In the genomic region with DNA sequence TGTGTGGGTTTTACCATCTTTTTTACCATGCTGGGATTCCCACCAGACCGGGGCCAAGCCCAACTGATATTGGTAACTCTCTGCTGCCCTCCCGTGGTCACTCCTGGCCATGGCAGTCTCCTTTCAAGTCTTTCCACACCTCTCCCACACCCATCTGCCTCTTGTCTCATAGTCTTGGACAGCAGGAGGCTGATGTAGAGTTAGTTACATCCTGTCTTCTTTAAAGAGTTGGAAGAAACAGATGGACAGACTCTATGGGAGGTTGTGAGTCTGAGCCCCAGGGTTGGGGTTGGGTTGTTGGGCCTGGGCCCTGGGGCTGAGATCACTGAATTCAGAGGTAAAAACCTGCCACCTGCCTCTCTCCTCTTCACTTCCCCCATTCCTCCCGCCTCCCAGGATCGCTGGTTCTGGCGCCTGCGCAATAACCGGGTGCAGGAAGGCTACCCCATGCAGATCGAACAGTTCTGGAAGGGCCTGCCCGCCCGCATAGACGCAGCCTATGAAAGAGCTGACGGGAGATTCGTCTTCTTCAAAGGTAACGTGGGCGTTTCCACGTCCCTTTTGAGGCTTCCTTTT, we compare ENCODE assay signal across 9 mouse cellular contexts. TPM values are rescaled to one million over a fixed set of nuclear protein-coding genes. Genes with fewer than 3 reads are reported as not detected.
A peak's percentile ranks its signal among the peaks of the same experiment; 100 is the strongest.
DNase-seq lines count a peak whose midpoint lies in the region; ATAC-seq lines count a peak whose summit lies in the region.
"Had no signal": no experiment of that assay in that cellular context is flagged by ENCODE, and none has a peak within 500 bp of the region (broad histone marks: within the 10 kb centered on the region; RNA-seq: fewer than 3 reads in every experiment).

No protein-coding gene starts in this region.

- H3K4me1 ChIP-seq in hindbrain, embryonic 14.5 days (replicated peaks; ENCODE audit: control insufficient read depth, insufficient read depth, low read length), result no peaks in the 10 kb centered on the region
- H3K4me1 ChIP-seq in hindbrain, embryonic 13.5 days (replicated peaks), result peaks cover 6% of the 10 kb centered on the region; the same call in 1 of the 2 replicates

- H3K4me3 ChIP-seq in hindbrain, embryonic 14.5 days (replicated peaks; ENCODE audit: low read length), result no peak overlapping the region
- no peak overlapping the region for H3K4me3 ChIP-seq in hindbrain, embryonic 13.5 days
- H3K4me3 ChIP-seq: neural tube, embryonic 12.5 days had no signal

- peak; percentile 79 for DNase-seq in hindbrain, embryonic 14.5 days (ENCODE audit: low spot score)
- DNase-seq in adipocyte (ENCODE audit: low spot score), result peak; percentile 70
- DNase-seq in embryo, embryonic 10 days (ENCODE audit: low spot score), result peak; percentile 90
- DNase-seq in layer of hippocampus, postnatal 36 days, result peak; percentile 83 to 84
- DNase-seq in spleen, postnatal 36 days (ENCODE audit: low spot score in 2 of 2), result peak; percentile 51 to 67

- peaks cover 63% of the 10 kb centered on the region for H3K36me3 ChIP-seq in hindbrain, embryonic 14.5 days (replicated peaks; ENCODE audit: control insufficient read depth, insufficient read depth)
- H3K36me3 ChIP-seq in hindbrain, embryonic 13.5 days, result peaks cover 68% of the 10 kb centered on the region

- no peak overlapping the region for H3K4me2 ChIP-seq in hindbrain, embryonic 14.5 days (replicated peaks)
- no peak overlapping the region for H3K4me2 ChIP-seq in hindbrain, embryonic 13.5 days
- H3K4me2 ChIP-seq: neural tube, embryonic 12.5 days had no signal

- H3K27ac ChIP-seq in hindbrain, embryonic 14.5 days, result no peak overlapping the region
- H3K27ac ChIP-seq in hindbrain, embryonic 13.5 days, result no peak overlapping the region
- H3K27ac ChIP-seq: neural tube, embryonic 12.5 days had no signal

- ATAC-seq in hindbrain, embryonic 14.5 days (ENCODE audit: low FRiP score), result no peak
- no peak for ATAC-seq in hindbrain, embryonic 13.5 days (ENCODE audit: low FRiP score)
- ATAC-seq in granulocyte monocyte progenitor cell, adult 5-6 weeks (replicated peaks; ENCODE audit: poor library complexity, severe bottlenecking), result peak; percentile 84
- ATAC-seq in megakaryocyte progenitor cell, adult 5-6 weeks (replicated peaks; ENCODE audit: poor library complexity), result peak; percentile 94

- H3K9ac ChIP-seq in hindbrain, embryonic 14.5 days, result no peak overlapping the region
- no peak overlapping the region for H3K9ac ChIP-seq in hindbrain, embryonic 13.5 days
- H3K9ac ChIP-seq: neural tube, embryonic 12.5 days had no signal

- no peaks in the 10 kb centered on the region for H3K9me3 ChIP-seq in hindbrain, embryonic 14.5 days (ENCODE audit: control insufficient read depth, low read length)
- H3K9me3 ChIP-seq in hindbrain, embryonic 13.5 days, result no peaks in the 10 kb centered on the region
- H3K9me3 ChIP-seq: neural tube, embryonic 12.5 days had no signal

- WGBS in hindbrain, embryonic 14.5 days, result 41% methylated on average over 16 of the region's 16 CpGs
- WGBS in hindbrain, embryonic 13.5 days, result 39% methylated on average over 16 of the region's 16 CpGs

- no peaks in the 10 kb centered on the region for H3K27me3 ChIP-seq in hindbrain, embryonic 14.5 days (ENCODE audit: control insufficient read depth, insufficient read depth, low read length)
- no peaks in the 10 kb centered on the region for H3K27me3 ChIP-seq in hindbrain, embryonic 13.5 days
- H3K27me3 ChIP-seq: neural tube, embryonic 12.5 days had no signal

RNA-seq across cellular contexts. Expression of a gene that starts 7.3 kb away (rescaled TPM):
- 27.6 and 28.1 TPM in 2 replicates for polyA plus RNA-seq in hindbrain, embryonic 14.5 days (2014; fragmentation: Nextera tagmentation; extraction: Ambion mirVana)
- polyA plus RNA-seq in hindbrain, embryonic 13.5 days (2015; fragmentation: Nextera tagmentation; extraction: Ambion mirVana), result 28.5 and 28.6 TPM in 2 replicates
- total RNA-seq in granulocyte monocyte progenitor cell, adult 5-6 weeks (2014; fragmentation: Nextera tagmentation), result 16.6 and 25.7 TPM in 2 replicates
- total RNA-seq in granulocyte monocyte progenitor cell, adult 5-6 weeks (2017), result 10.1 and 11.5 TPM in 2 replicates
- 10 to 100 TPM; 51.4 to 57.4 TPM for total RNA-seq in layer of hippocampus, postnatal 36 days (2021)
- total RNA-seq in megakaryocyte progenitor cell, adult 5-6 weeks (2015), result 13.2 and 18.8 TPM in 2 replicates
- 13.2 and 14.8 TPM in 2 replicates for total RNA-seq in megakaryocyte progenitor cell, adult 5-6 weeks (2017)

RNA-seq across cellular contexts. Expression of a gene that starts 14.8 kb away (rescaled TPM):
- polyA plus RNA-seq in hindbrain, embryonic 14.5 days (2014; fragmentation: Nextera tagmentation; extraction: Ambion mirVana), result 132 and 134 TPM in 2 replicates
- polyA plus RNA-seq in hindbrain, embryonic 13.5 days (2015; fragmentation: Nextera tagmentation; extraction: Ambion mirVana), result 148 and 152 TPM in 2 replicates
- 181 and 258 TPM in 2 replicates for total RNA-seq in granulocyte monocyte progenitor cell, adult 5-6 weeks (2014; fragmentation: Nextera tagmentation)
- total RNA-seq in granulocyte monocyte progenitor cell, adult 5-6 weeks (2017), result 64.0 and 142 TPM in 2 replicates
- 10 to 100 TPM; 65.8 to 74.3 TPM for total RNA-seq in layer of hippocampus, postnatal 36 days (2021)
- 261 and 264 TPM in 2 replicates for total RNA-seq in megakaryocyte progenitor cell, adult 5-6 weeks (2015)
- 58.5 and 84.7 TPM in 2 replicates for total RNA-seq in megakaryocyte progenitor cell, adult 5-6 weeks (2017)

RNA-seq across cellular contexts. Expression of a gene that starts 22.7 kb away (rescaled TPM):
- 0.31 TPM in 2 replicates for polyA plus RNA-seq in hindbrain, embryonic 14.5 days (2014; fragmentation: Nextera tagmentation; extraction: Ambion mirVana)
- polyA plus RNA-seq in hindbrain, embryonic 13.5 days (2015; fragmentation: Nextera tagmentation; extraction: Ambion mirVana), result 0.60 and 0.63 TPM in 2 replicates
- total RNA-seq in granulocyte monocyte progenitor cell, adult 5-6 weeks (2014; fragmentation: Nextera tagmentation), result not detected in 2 replicates
- total RNA-seq in granulocyte monocyte progenitor cell, adult 5-6 weeks (2017), result not detected in 2 replicates
- not detected for total RNA-seq in layer of hippocampus, postnatal 36 days (2021)
- total RNA-seq in megakaryocyte progenitor cell, adult 5-6 weeks (2015), result not detected in 2 replicates
- total RNA-seq in megakaryocyte progenitor cell, adult 5-6 weeks (2017), result not detected in 2 replicates

RNA-seq across cellular contexts. Expression of a gene that starts 36.8 kb away (rescaled TPM):
- polyA plus RNA-seq in hindbrain, embryonic 14.5 days (2014; fragmentation: Nextera tagmentation; extraction: Ambion mirVana), result 17.9 and 20.7 TPM in 2 replicates
- 11.3 and 11.9 TPM in 2 replicates for polyA plus RNA-seq in hindbrain, embryonic 13.5 days (2015; fragmentation: Nextera tagmentation; extraction: Ambion mirVana)
- not detected in 2 replicates for total RNA-seq in granulocyte monocyte progenitor cell, adult 5-6 weeks (2014; fragmentation: Nextera tagmentation)
- total RNA-seq in granulocyte monocyte progenitor cell, adult 5-6 weeks (2017), result not detected in 2 replicates
- total RNA-seq in layer of hippocampus, postnatal 36 days (2021), result 10 to 100 TPM; 42.0 to 46.5 TPM
- total RNA-seq in megakaryocyte progenitor cell, adult 5-6 weeks (2015), result not detected in 2 replicates
- under 0.01 TPM in 1 of 2 replicates, not detected in the other for total RNA-seq in megakaryocyte progenitor cell, adult 5-6 weeks (2017)

Comparison
In these comparisons a context has a peak if more than half of its experiments do, and no peak if none do; other contexts are left out.
1. ATAC-seq: peak in granulocyte monocyte progenitor cell, adult 5-6 weeks (single experiment) and megakaryocyte progenitor cell, adult 5-6 weeks (single experiment); none in hindbrain, embryonic 14.5 days (single experiment) and hindbrain, embryonic 13.5 days (single experiment).
2. Peak in every context shown above with its lines, with median percentiles within 50 percentile points of each other: DNase-seq.